Mouse (Mus musculus) neural tube, embryonic 12.5 days (tissue): Measurements from ENCODE around the gene Tnfrsf22. TPM values are rescaled to one million over a fixed set of nuclear protein-coding genes. Genes with fewer than 3 reads are reported as not detected.

Experiments used
- ATAC-seq: fragments of 200-750 bp; cut with Nextera tagmentation; 2 replicates; pipeline ENCODE4 v1.8.0; 2017; ENCODE audit warnings: low read depth, mild to moderate bottlenecking, moderate TSS enrichment, moderate library complexity; ENCODE audit not compliant: low FRiP score
- H3K27ac ChIP-seq: fragments of 300-500 bp; sonication (generic); 2 replicates; pipeline ENCODE4 v1.5.1; 2016
- H3K27me3 ChIP-seq: fragments of 300-500 bp; sonication (generic); replicated peaks from 2 replicates; pipeline ENCODE4 v1.6.1; 2016; ENCODE audit warnings: mild to moderate bottlenecking
- H3K36me3 ChIP-seq: fragments of 300-500 bp; sonication (generic); 2 replicates; pipeline ENCODE4 v1.6.1; 2016; ENCODE audit warnings: mild to moderate bottlenecking
- H3K4me1 ChIP-seq: fragments of 300-500 bp; sonication (generic); 2 replicates; pipeline ENCODE4 v1.6.1; 2016
- H3K4me2 ChIP-seq: fragments of 300-500 bp; sonication (generic); replicated peaks from 2 replicates; pipeline ENCODE4 v1.6.1; 2016; ENCODE audit warnings: mild to moderate bottlenecking
- H3K4me3 ChIP-seq: fragments of 300-500 bp; sonication (generic); 2 replicates; pipeline ENCODE4 v1.5.1; 2016
- H3K9ac ChIP-seq: fragments of 300-500 bp; sonication (generic); 2 replicates; pipeline ENCODE4 v1.6.1; 2016; ENCODE audit warnings: mild to moderate bottlenecking
- H3K9me3 ChIP-seq: fragments of 300-500 bp; sonication (generic); 2 replicates; pipeline ENCODE4 v1.6.1; 2016; ENCODE audit warnings: mild to moderate bottlenecking
- WGBS: fragments of 180-500 bp; shearing (Covaris S2); methylation state at CpG from one replicate; pipeline ENCODE4 v1.1.7; 2016; 5-methylcytosine and 5-hydroxymethylcytosine counted together
- polyA plus RNA-seq: library from polyadenylated mRNA; unstranded; fragments of >200 nt; fragmentation: Nextera tagmentation; extraction: Ambion mirVana; gene quantifications from 2 replicates; pipeline ENCODE4 v1.2.1, GENCODE M21; 2016

The Tnfrsf22 gene
- polyA plus RNA-seq, 1 experiment from 2014 or later, result 6.6 TPM

DNA sequence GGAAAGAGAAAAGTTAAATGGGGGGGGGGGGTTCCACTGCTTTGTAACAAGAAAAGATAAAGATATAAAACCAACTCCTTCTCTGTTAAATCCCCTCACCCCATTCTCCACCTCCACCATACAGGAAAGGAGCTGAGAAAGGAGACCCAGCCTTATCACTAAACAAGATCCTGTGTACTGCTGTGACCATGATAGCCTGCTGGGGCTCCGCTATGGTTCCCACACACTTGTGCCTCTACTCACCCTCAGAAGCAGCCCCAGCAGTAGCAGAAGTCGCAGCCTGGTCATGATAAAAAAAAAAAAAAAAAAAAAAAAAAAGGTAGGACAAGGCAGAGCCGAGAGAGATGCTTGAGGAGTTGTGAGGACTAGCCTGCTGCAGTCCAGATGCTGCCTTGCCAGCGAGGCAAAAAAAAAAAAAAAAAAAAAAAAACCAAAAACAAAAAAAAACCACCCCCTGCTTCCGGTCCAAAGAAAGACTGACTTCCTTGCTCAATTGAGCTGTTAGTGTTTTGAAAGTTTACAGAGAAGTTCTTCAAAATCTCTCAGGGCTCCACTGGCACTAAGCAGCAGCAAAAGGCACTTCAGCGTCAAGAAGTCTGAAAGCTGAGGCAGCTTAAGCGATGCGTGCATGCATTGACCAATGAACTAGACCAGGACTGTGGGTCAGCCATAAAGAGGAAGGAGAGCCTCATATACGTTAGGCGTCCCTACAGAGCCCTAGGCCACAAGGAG is 21.7 kb downstream of the Tnfrsf22 start:
- ATAC-seq, result no peak
- Histone ChIP-seq H3K9ac (no peak overlapping the region), H3K4me3 (no peak overlapping the region), H3K4me2 (no peak overlapping the region), H3K27ac (no peak overlapping the region), H3K9me3 (no peaks in the 10 kb centered on the region), H3K27me3 (no peaks in the 10 kb centered on the region), H3K4me1 (no peaks in the 10 kb centered on the region), H3K36me3 (no peaks in the 10 kb centered on the region)
- WGBS, result 63% methylated on average over 10 of the region's 10 CpGs

DNA sequence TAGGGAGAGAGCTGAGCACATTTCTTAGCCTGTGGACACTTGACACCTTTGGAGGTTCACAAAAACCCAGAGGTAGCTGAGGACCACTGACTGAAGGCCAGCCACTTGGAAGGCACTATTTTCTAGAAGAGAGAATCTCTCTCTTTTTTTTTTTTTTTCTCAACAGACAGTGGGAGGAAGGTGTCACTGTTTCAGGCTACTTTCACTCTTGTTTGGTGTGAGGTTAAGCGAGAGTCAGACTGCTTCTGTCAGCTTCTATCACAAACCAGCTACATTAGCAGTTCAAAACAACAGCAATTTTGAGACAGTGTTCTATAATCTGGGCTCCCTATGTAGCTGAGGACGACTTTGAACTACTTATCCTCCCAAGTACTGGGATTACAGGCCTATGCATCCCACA is 23.3 kb downstream of the Tnfrsf22 start:
- Histone ChIP-seq H3K9me3 (no peaks in the 10 kb centered on the region), H3K27ac (no peak overlapping the region), H3K9ac (no peak overlapping the region), H3K27me3 (no peaks in the 10 kb centered on the region), H3K4me3 (no peak overlapping the region), H3K4me2 (no peak overlapping the region), H3K36me3 (no peaks in the 10 kb centered on the region), H3K4me1 (no peaks in the 10 kb centered on the region)
- no peak for ATAC-seq
- 64% methylated on average over 2 of the region's 2 CpGs for WGBS

DNA sequence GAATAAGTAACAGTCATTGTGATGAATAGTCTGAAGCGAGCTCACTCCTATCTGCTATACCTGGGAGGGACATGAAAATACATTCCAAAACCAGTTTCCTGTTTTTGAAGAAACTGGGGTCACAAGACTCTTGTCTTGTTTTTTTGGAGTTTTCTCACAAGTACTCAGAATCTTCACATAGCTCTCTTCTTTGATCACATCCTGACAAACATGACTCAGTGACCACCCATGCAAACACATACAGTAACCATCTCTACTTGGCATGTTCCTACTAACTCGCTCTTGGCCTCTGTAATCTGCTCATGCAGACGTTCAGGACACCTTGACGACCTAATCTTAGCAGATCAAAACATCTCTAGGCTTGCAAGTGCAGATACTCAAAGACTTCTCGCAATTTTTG is 24.3 kb downstream of the Tnfrsf22 start:
- Histone ChIP-seq H3K9ac (no peak overlapping the region), H3K4me3 (no peak overlapping the region), H3K27ac (no peak overlapping the region), H3K9me3 (no peaks in the 10 kb centered on the region), H3K4me2 (no peak overlapping the region), H3K4me1 (no peaks in the 10 kb centered on the region), H3K27me3 (no peaks in the 10 kb centered on the region), H3K36me3 (no peaks in the 10 kb centered on the region)
- 70% methylated on average over 5 of the region's 5 CpGs for WGBS
- no peak for ATAC-seq

DNA sequence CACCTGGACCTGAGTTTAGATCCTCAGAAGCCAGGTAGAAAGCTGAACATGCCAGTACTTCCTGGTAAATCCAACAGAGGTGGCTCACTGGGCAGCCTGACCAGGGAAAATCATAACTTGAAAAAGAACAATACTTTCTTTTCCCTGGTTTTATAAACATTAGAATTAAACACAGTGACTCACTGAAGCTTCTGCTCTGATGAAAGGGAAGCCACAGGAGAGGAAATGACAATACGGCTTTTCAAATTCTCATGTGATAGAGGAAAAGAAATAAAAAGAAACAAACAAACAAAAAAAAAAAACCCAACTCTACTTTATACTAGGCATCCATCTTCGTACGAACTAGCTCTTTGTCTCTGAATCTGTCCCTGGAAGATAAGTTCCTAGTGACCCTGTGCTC is 24.9 kb downstream of the Tnfrsf22 start:
- H3K4me3 ChIP-seq, result no peak overlapping the region
- no peak overlapping the region for H3K9ac ChIP-seq
- no peak overlapping the region for H3K4me2 ChIP-seq
- H3K27ac ChIP-seq, result no peak overlapping the region
- no peaks in the 10 kb centered on the region for H3K27me3 ChIP-seq
- WGBS, result 87% methylated on average over 3 of the region's 3 CpGs
- no peak for ATAC-seq
- H3K36me3 ChIP-seq, result no peaks in the 10 kb centered on the region
- no peaks in the 10 kb centered on the region for H3K9me3 ChIP-seq
- H3K4me1 ChIP-seq, result no peaks in the 10 kb centered on the region

DNA sequence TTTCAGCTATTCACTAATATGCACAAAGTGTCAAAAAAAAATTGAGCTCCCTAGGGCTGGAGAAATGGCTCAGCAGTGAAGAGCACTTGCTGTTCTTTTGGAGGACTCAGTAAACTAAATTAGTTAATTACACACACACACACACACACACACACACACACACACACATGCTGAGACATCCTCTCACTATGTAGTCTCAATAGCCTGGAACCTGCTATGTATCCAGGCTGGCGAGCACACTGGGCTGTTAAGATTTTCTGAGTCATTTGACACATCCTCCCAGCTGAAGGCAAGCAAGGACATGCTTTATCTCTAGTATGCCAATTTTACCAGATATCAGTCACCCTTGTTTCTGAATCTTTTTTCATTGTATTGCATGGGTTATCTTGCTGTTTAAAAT is 28.5 kb downstream of the Tnfrsf22 start:
- H3K4me2 ChIP-seq, result no peak overlapping the region
- 65% methylated on average over 1 of the region's 1 CpGs for WGBS
- no peaks in the 10 kb centered on the region for H3K4me1 ChIP-seq
- ATAC-seq, result no peak
- no peaks in the 10 kb centered on the region for H3K27me3 ChIP-seq
- no peak overlapping the region for H3K4me3 ChIP-seq
- H3K9me3 ChIP-seq, result no peaks in the 10 kb centered on the region; the same call in 1 of the 2 replicates
- no peak overlapping the region for H3K9ac ChIP-seq
- no peaks in the 10 kb centered on the region for H3K36me3 ChIP-seq
- no peak overlapping the region for H3K27ac ChIP-seq

DNA sequence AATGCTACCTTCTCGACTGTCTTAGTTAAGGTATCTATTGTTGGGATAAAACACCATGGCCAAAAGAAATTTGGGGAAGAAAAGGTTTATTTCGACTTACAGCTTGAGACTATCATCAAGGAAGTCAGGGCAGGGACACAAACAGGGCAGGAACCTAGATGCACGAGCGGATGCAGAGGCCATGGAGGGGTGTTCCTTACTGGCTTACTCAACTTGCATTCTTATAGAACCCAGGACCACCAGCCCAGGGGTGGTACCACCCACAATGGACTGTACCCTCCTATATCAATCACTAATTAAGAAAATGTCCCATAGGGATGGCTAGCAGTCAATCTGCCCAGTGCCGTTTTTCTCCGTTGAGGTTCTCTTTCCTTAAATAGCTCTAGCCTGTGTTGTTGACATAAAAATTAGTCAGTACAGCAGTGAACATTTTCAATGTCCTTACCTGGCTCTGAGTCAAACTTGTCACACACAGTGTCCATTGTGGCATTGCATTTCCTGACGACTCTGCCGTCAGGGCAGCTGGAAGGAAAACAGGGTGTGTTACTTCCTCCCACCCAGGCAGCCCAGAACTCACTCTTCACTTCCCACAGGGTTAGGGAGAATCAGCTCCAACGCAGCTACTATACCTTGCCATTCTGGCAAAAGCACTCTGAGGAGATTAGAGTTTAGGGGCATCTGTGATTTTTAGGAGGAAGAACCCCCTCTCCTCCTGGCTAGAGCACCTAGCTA is 34.9 kb downstream of the Tnfrsf22 start:
- Histone ChIP-seq H3K4me2 (no peak overlapping the region), H3K27me3 (no peaks in the 10 kb centered on the region), H3K4me3 (no peak overlapping the region), H3K9me3 (no peaks in the 10 kb centered on the region; the same call in 1 of the 2 replicates), H3K27ac (no peak overlapping the region), H3K36me3 (no peaks in the 10 kb centered on the region), H3K9ac (no peak overlapping the region), H3K4me1 (no peaks in the 10 kb centered on the region)
- 72% methylated on average over 9 of the region's 9 CpGs for WGBS
- ATAC-seq, result no peak

DNA sequence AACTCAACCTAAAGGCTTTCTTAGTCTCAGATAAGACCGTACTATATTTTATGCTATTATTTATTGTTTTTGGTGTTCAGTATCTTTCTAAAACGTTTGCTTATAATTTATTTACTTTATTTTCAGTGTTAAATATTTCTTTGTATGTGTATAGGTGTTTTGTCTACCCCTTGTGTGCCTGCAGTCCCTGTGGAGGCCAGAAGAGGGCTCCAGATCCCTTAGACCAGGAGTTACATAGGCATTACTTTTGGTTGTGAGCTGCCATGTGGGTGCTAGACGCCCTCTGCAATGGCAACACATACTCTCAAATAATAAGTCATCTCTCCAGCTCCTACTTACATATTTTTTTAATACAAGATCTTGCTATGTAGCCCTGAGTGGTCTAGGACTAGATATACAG is 37.2 kb downstream of the Tnfrsf22 start:
- Histone ChIP-seq H3K4me3 (no peak overlapping the region), H3K36me3 (no peaks in the 10 kb centered on the region), H3K4me1 (no peaks in the 10 kb centered on the region), H3K4me2 (no peak overlapping the region), H3K9ac (no peak overlapping the region), H3K27ac (no peak overlapping the region), H3K27me3 (no peaks in the 10 kb centered on the region), H3K9me3 (no peaks in the 10 kb centered on the region)
- WGBS, result 59% methylated on average over 3 of the region's 3 CpGs
- ATAC-seq, result no peak

DNA sequence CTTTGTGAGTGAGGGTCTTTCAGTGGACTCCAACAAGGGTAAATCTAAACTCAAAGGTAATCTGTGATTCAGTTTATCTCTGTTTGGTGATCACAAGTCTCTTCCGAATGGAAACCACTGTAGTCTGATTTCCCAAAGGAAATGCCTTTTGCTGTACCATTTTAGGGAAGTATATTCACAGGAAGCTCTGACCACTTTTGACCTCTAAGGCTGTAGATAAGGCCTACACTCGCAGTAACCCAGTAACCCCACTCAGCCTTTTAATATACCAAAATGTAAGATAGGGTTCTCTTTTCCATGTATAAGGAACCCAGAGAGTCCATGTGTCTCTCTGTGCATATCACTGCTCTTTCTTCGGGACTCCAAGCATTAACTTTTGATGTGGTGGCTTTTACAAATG is 44.1 kb downstream of the Tnfrsf22 start:
- H3K9me3 ChIP-seq, result no peaks in the 10 kb centered on the region
- no peaks in the 10 kb centered on the region for H3K36me3 ChIP-seq
- 91% methylated on average over 3 of the region's 3 CpGs for WGBS
- no peaks in the 10 kb centered on the region for H3K27me3 ChIP-seq
- ATAC-seq, result no peak
- H3K4me1 ChIP-seq, result no peaks in the 10 kb centered on the region
- no peak overlapping the region for H3K27ac ChIP-seq
- no peak overlapping the region for H3K9ac ChIP-seq
- H3K4me2 ChIP-seq, result no peak overlapping the region
- H3K4me3 ChIP-seq, result no peak overlapping the region

DNA sequence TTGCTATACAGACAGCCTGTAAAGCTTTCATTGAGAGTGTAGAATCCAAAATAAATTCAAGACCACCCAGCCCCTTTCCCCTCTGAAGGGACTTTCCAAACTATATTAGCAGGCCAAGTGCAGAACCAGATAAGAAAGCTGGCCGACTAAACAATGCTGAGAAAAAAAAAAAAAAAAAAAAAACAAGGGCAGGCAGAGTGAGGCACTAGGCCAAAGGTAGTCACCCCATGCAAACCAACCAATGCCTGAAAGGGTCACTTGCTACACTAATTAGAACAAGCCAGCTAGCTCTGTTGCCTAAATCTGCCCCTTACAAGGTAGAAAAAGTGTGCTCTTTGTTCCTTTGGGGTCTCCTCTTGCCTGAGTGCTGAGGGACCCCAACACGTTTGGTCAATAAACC is 44.6 kb downstream of the Tnfrsf22 start:
- no peaks in the 10 kb centered on the region for H3K27me3 ChIP-seq
- no peak overlapping the region for H3K9ac ChIP-seq
- no peak overlapping the region for H3K4me2 ChIP-seq
- H3K9me3 ChIP-seq, result no peaks in the 10 kb centered on the region
- 75% methylated on average over 2 of the region's 2 CpGs for WGBS
- no peak overlapping the region for H3K27ac ChIP-seq
- no peak for ATAC-seq
- no peaks in the 10 kb centered on the region for H3K36me3 ChIP-seq
- no peak overlapping the region for H3K4me3 ChIP-seq
- H3K4me1 ChIP-seq, result no peaks in the 10 kb centered on the region

DNA sequence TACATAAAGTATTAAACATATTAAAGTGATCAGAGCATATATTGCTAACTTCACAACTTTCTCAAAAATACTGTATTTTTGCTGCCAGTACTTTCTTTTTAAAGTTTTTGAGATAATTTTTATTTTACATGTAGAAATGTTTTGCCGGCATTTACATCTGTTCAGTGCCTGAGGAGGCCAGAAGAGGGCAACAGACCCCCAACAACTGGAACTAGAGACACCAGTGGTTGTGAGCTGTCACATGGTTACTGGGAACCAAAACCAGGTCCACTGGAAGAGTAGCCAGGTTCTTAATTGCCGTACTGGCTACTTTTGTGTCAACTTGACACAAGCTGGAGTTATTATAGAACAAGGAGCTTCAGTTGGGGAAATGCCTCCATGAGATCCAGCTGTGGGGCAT is 47.8 kb downstream of the Tnfrsf22 start:
- ATAC-seq, result no peak
- peaks cover 4% of the 10 kb centered on the region; the same call in 1 of the 2 replicates for H3K36me3 ChIP-seq
- H3K27ac ChIP-seq, result no peak overlapping the region
- no peaks in the 10 kb centered on the region for H3K27me3 ChIP-seq
- H3K9me3 ChIP-seq, result no peaks in the 10 kb centered on the region
- 87% methylated on average over 2 of the region's 2 CpGs for WGBS
- no peak overlapping the region for H3K9ac ChIP-seq
- no peak overlapping the region for H3K4me3 ChIP-seq
- peaks cover 11% of the 10 kb centered on the region for H3K4me1 ChIP-seq
- H3K4me2 ChIP-seq, result no peak overlapping the region

DNA sequence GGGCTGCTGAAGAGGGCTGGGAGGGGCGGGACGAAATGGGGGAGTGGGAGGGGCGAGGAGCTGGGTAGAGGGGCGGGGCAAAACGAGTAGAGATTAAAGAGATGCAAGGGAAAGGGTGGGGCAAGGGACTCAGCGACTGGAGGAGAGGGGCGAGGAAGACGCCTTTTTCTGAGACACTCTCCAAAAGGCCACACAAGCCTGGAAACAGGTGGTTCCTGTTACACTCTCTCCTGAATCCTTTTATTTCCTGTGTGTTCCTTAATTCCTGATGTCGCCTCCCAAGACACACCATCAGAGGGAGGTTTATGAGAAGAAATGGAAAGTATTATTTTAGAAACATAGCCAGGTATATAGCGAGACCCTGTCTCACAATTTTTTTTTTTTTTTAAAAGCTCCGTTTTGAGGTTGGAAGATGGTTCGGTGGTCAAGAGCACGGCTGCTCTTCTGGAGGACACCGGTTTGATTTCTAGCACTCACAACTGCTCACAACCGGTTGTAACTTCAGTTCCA is 49.2 kb downstream of the Tnfrsf22 start:
- H3K9ac ChIP-seq, result no peak overlapping the region
- H3K27ac ChIP-seq, result no peak overlapping the region

DNA sequence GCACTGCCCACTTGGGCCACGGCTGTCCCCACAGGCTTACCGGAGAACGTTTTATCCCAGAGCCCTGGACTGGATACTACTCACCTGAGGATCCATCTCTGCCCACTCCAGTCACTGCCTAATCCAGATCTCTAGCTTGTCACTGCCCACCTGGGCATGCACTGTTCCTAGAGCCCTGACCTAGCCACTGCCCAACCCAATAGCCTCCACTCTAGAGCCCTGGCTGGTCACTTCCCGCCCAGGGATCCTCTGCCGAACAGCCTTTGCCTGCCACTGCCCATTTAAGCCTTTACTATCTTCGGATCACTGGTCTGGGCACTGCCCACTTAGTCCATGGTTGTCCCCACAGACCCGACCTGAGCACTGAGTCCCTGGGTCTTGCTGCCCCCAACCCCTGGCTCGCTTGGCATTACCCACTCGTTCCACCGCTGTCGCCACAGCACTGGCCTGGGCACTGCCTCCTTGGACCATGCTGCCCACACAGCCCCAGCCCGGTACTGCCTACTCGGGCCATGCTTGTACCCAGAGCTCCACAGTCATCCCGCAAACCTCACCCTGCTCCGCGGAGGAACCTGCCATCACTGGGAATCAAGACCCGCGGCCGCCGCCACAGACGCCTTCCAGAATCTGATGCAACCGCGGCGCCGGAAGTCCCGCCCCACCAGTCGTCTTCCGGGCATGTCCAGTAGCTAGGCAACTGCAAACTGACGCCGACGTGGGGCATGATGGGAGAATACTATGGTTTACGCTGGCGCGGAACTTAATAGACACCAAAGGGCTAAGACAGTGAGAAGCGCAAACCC is 49.8 kb downstream of the Tnfrsf22 start, which contains the start of gene Cars:
TSS of gene Cars (minus strand) at position 663 of the 803 bp plus-strand sequence.
- ATAC-seq, result peak; percentile 97
- Histone ChIP-seq H3K9me3 (no peaks in the 10 kb centered on the region), H3K4me3 (peak within 1 kb of the TSS; percentile 78), H3K36me3 (peaks cover 11% of the 10 kb centered on the region; the same call in 1 of the 2 replicates), H3K27me3 (no peaks in the 10 kb centered on the region), H3K9ac (peak within 1 kb of the TSS; percentile 83), H3K27ac (no peak within 1 kb of the TSS), H3K4me1 (peaks cover 11% of the 10 kb centered on the region), H3K4me2 (peak within 1 kb of the TSS; percentile 98)
- WGBS, result 2% methylated on average over 35 of the region's 35 CpGs

More for the DNA sequence above, 49.2 kb downstream of the Tnfrsf22 start:
- H3K9me3 ChIP-seq, result no peaks in the 10 kb centered on the region
- peak overlapping the region; percentile 78 for H3K4me3 ChIP-seq
- peaks cover 11% of the 10 kb centered on the region; the same call in 1 of the 2 replicates for H3K36me3 ChIP-seq
- H3K4me1 ChIP-seq, result peaks cover 11% of the 10 kb centered on the region
- H3K27me3 ChIP-seq, result no peaks in the 10 kb centered on the region
- peak overlapping the region; percentile 98 for H3K4me2 ChIP-seq
- no peak for ATAC-seq
- WGBS, result 10% methylated on average over 15 of the region's 15 CpGs
